Mouse (Mus musculus) brain, embryonic 14.5 days (tissue): ENCODE data around the gene Arhgef12.

Experiments used
- CTCF ChIP-seq: fragments of 200-500 bp; IDR thresholded peaks from 2 replicates; pipeline ENCODE4 v1.5.1; 2012; ENCODE audit warnings: inconsistent platforms, mild to moderate bottlenecking, moderate library complexity, borderline replicate concordance; ENCODE audit not compliant: insufficient read depth, insufficient read length; ENCODE audit errors: extremely low read depth
- POLR2A ChIP-seq: fragments of 200-500 bp; IDR thresholded peaks from 2 replicates; pipeline ENCODE4 v1.6.1; 2012; ENCODE audit warnings: mild to moderate bottlenecking, inconsistent platforms, borderline replicate concordance; ENCODE audit not compliant: poor library complexity, insufficient read depth, insufficient read length, severe bottlenecking; ENCODE audit errors: extremely low read depth

DNA sequence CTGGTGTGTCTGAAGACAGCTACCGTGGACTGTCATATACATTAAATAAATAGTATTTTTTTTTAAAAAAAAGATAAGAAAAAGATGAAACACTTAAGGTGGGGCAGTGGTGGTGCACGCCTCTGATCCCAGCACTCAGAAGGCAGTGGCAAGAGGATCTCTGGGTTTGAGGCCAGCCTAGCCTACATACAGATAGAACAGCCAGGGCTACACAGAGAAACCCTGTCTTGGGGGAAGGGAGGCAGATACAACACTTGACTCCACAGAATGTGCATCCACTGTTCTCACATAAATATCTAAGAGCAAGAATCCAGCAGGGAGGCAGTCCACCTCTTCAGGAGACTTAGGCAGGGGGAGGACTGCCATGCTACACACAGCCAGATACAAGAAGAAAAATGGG, 4.1 kb downstream of the Arhgef12 start:
- TF ChIP-seq CTCF: no peak
- TF ChIP-seq POLR2A: no peak
